Mouse (Mus musculus) stomach, postnatal 0 days (tissue): ENCODE data around the gene Kmt2a.

Source experiments
- CTCF ChIP-seq: IDR thresholded peaks from 2 replicates; pipeline ENCODE4 v1.5.1; 2016; ENCODE audit warnings: antibody characterized with exemption, low read depth, mild to moderate bottlenecking, moderate library complexity
- EP300 ChIP-seq: optimal IDR thresholded peaks from 2 replicates; pipeline ENCODE3; 2016; ENCODE audit warnings: antibody characterized with exemption

DNA sequence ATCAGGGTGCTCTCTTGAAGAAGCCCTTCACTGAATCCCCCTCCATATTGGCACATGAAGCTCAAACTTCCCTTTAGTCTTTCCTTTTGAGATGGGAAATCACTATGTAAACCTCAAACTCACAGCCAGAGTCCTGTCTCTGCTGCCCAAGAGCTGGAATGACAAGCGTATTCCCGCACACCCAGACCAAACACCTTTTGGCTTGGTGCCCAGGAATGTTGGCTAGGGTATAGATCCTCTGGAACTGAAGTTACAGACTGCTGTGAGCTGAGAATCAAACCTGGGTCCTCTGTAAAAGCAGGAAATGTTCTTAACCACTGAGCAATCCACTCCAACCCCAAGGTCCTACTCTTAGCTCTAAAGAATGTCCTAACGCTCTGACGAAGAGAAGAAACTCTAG is 48.7 kb downstream of the Kmt2a start:
- TF ChIP-seq CTCF (no peak), EP300 (no peak)
